In genomic region chr11:69559851-69560765, GRCm38 (mm10) we compare ENCODE assay signal across 8 mouse cellular contexts. TPM values are rescaled to one million over a fixed set of nuclear protein-coding genes. Genes with fewer than 3 reads are reported as not detected.
DNase-seq lines count a peak whose midpoint lies in the region; TF ChIP-seq lines count a peak whose summit lies in the region.

Gene Efnb3, minus strand, starts transcription at chr11:69560205.

- DNase-seq in gastrocnemius, adult 2 months, result no peak
- no peak for DNase-seq in gastrocnemius, postnatal 25 days
- peak; percentile 64 for DNase-seq in R1 (ENCODE audit: low read depth, low spot score)
- DNase-seq in heart, adult 18-20 months, result peak; percentile 16 to 23
- DNase-seq in kidney, postnatal 14 days, result peak; percentile 41
- DNase-seq in lung, postnatal 14 days, result peak; percentile 5
- DNase-seq in urinary bladder, postnatal 36 days (ENCODE audit: low spot score in 2 of 2), result no peak
- DNase-seq in cerebellum, adult 18-20 months, result no peak

- no peak within 1 kb of the TSS for H3K27ac ChIP-seq in gastrocnemius, adult 2 months

- TF ChIP-seq CTCF in gastrocnemius, adult 2 months (IDR thresholded peaks at IDR 0.05), result no peak

- intact Hi-C loops in gastrocnemius, adult 2 months (cut with DNase I), result no loop called here

- H3K4me3 ChIP-seq in gastrocnemius, adult 2 months, result peak within 1 kb of the TSS; percentile 61

RNA-seq across cellular contexts. Expression of gene Efnb3, which starts in this region (rescaled TPM):
- total RNA-seq in gastrocnemius, adult 2 months (2021), result under 1 TPM; 0.47 to 0.48 TPM
- under 1 TPM; 0.35 to 0.69 TPM for total RNA-seq in gastrocnemius, postnatal 25 days (2021)
- total RNA-seq in heart, adult 18-20 months (2021), result 100 to 1,000 TPM; 111 to 140 TPM

Comparison
In these comparisons a context has a peak if more than half of its experiments do, and no peak if none do; other contexts are left out.
1. RNA of gene Efnb3 (total RNA-seq): 111 to 140 TPM in heart, adult 18-20 months; 0.35 to 0.69 TPM in gastrocnemius, postnatal 25 days and 0.47 to 0.48 TPM in gastrocnemius, adult 2 months; every median in the first group is over 10 times any median in the second.
2. DNase-seq: peak in R1 (single experiment), heart, adult 18-20 months (2 of 2), kidney, postnatal 14 days (single experiment) and lung, postnatal 14 days (single experiment); none in gastrocnemius, adult 2 months (single experiment), gastrocnemius, postnatal 25 days (single experiment), urinary bladder, postnatal 36 days (0 of 2) and cerebellum, adult 18-20 months (0 of 2).